9 mouse cellular contexts compared by ENCODE assay signal in the genomic region with DNA sequence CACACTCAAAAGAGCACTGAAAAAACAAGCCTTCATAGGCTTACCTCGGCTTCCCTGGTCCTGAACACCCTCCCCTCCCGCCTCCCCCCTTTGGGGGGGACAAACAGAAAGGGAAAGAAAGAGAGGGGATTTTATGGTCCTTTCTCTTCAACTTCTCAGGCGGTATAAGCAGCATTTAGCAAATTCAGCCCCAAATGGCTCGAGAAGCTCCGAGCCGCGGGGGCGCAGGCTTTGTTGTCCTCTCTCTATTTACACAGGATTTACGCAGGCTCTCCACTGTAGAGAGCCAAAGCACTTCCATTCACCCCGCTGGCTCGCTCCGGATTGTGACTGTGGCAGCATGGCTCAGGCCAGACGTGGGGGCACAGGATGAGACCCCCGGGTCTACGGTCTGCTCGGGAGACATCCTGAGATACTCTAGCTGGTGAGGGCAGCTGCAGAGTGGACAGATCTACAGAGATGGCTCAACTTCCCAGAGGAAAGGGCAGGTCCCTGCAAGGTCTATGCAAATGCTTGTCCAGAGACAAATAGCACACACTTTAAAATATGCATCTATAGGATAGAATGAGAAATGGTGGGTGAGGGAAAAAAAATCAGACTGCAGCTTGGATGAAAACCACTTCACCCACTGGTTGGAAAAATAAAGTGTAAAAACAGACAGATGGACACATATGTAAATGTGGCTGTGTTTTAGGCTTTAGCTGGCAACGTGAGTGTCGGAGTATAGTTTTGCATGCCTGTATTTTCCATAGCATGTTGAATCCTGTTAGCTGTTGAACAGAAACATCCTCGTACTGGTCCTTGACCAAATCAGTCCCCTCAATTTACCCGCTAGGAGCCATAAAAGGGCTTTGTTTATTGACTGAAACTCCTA. TPM values are rescaled to one million over a fixed set of nuclear protein-coding genes. Genes with fewer than 3 reads are reported as not detected.
A peak's percentile ranks its signal among the peaks of the same experiment; 100 is the strongest.
DNase-seq lines count a peak whose midpoint lies in the region; ATAC-seq and TF ChIP-seq lines count a peak whose summit lies in the region.
"Had no signal": no experiment of that assay in that cellular context is flagged by ENCODE, and none has a peak within 500 bp of the region (broad histone marks: within the 10 kb centered on the region; RNA-seq: fewer than 3 reads in every experiment).

No protein-coding gene starts in this region.

- peak overlapping the region; percentile 54 for H3K9ac ChIP-seq in heart, embryonic 14.5 days (ENCODE audit: low read length)
- H3K9ac ChIP-seq in heart, adult 2 months (ENCODE audit: low read depth, low read length) = no peak overlapping the region
- H3K9ac ChIP-seq in intestine, embryonic 15.5 days = no peak overlapping the region
- H3K9ac ChIP-seq in midbrain, postnatal 0 days (replicated peaks; ENCODE audit: low read length, poor library complexity, severe bottlenecking) = peak overlapping the region; percentile 39; the same call in 1 of the 2 replicates

- peaks cover 40% of the 10 kb centered on the region for H3K36me3 ChIP-seq in heart, embryonic 14.5 days (ENCODE audit: control insufficient read depth, insufficient read depth, low read length)
- peaks cover 5% of the 10 kb centered on the region; the same call in 1 of the 2 replicates for H3K36me3 ChIP-seq in heart, adult 2 months (ENCODE audit: control insufficient read depth, insufficient read depth, low read length)
- no peaks in the 10 kb centered on the region for H3K36me3 ChIP-seq in intestine, embryonic 15.5 days
- H3K36me3 ChIP-seq in midbrain, postnatal 0 days (ENCODE audit: insufficient read depth, low read length) = no peaks in the 10 kb centered on the region

- peaks cover 9 to 16% of the 10 kb centered on the region in 2 experiments for H3K4me1 ChIP-seq in heart, embryonic 14.5 days (ENCODE audit: control insufficient read depth in 2 of 2, insufficient read depth in 2 of 2, low read length in 2 of 2)
- peaks cover 2% of the 10 kb centered on the region; the same call in 1 of the 2 replicates for H3K4me1 ChIP-seq in heart, adult 2 months (ENCODE audit: control insufficient read depth, insufficient read depth, low read length)
- peaks cover 19% of the 10 kb centered on the region; the same call in 1 of the 2 replicates for H3K4me1 ChIP-seq in intestine, embryonic 15.5 days (replicated peaks)
- H3K4me1 ChIP-seq in midbrain, postnatal 0 days (ENCODE audit: insufficient read depth, low read length) = no peaks in the 10 kb centered on the region
- H3K4me1 ChIP-seq: megakaryocyte, embryonic 14.5 days had no signal

- no peaks in the 10 kb centered on the region for H3K27me3 ChIP-seq in heart, embryonic 14.5 days (ENCODE audit: control insufficient read depth, insufficient read depth, low read length)
- no peaks in the 10 kb centered on the region for H3K27me3 ChIP-seq in heart, adult 2 months (ENCODE audit: control insufficient read depth, insufficient read depth, low read length)
- H3K27me3 ChIP-seq in intestine, embryonic 15.5 days (replicated peaks) = no peaks in the 10 kb centered on the region
- H3K27me3 ChIP-seq in midbrain, postnatal 0 days (ENCODE audit: insufficient read depth, low read length) = no peaks in the 10 kb centered on the region
- H3K27me3 ChIP-seq: megakaryocyte, embryonic 14.5 days had no signal

- no peak for TF ChIP-seq EP300 in heart, adult 2 months (IDR thresholded peaks at IDR 0.05; ENCODE audit: insufficient read depth, low read depth, low read length)

- no peak for DNase-seq in heart, adult 2 months
- peak; percentile 64 for DNase-seq in embryo, embryonic 9.5 days (ENCODE audit: extremely low spot score)
- peak; percentile 48 for DNase-seq in midbrain, postnatal 0 days (ENCODE audit: low spot score)
- no peak for DNase-seq in gastrocnemius, postnatal 36 days
- no peak for DNase-seq in ovary, postnatal 14 days (ENCODE audit: low spot score)

- no peak for TF ChIP-seq POLR2A in heart, adult 2 months (IDR thresholded peaks at IDR 0.05; ENCODE audit: insufficient read depth, low read depth, low read length)

- no peak for TF ChIP-seq CTCF in heart, adult 2 months (IDR thresholded peaks at IDR 0.05)
- TF ChIP-seq CTCF in midbrain, postnatal 0 days (IDR thresholded peaks at IDR 0.05) = no peak

- no peaks in the 10 kb centered on the region for H3K9me3 ChIP-seq in heart, embryonic 14.5 days (ENCODE audit: control insufficient read depth, low read length)
- no peaks in the 10 kb centered on the region for H3K9me3 ChIP-seq in intestine, embryonic 15.5 days
- no peaks in the 10 kb centered on the region for H3K9me3 ChIP-seq in midbrain, postnatal 0 days (ENCODE audit: low read length)

- H3K4me2 ChIP-seq in heart, embryonic 14.5 days (ENCODE audit: low read length) = peak overlapping the region; percentile 51
- H3K4me2 ChIP-seq in intestine, embryonic 15.5 days (replicated peaks) = peak overlapping the region; percentile 40
- H3K4me2 ChIP-seq in midbrain, postnatal 0 days (ENCODE audit: low read depth, low read length, poor library complexity, severe bottlenecking) = peak overlapping the region; percentile 53

- H3K27ac ChIP-seq in heart, embryonic 14.5 days (replicated peaks in 1 of 2; ENCODE audit: control insufficient read depth in 1 of 2, insufficient read depth in 1 of 2, low read depth in 2 of 2, low read length in 2 of 2) = 0 out of 4 replicates have a peak overlapping the region, but pooled peaks of 1 of the 2 experiments have one; percentile 24
- no peak overlapping the region for H3K27ac ChIP-seq in heart, adult 2 months
- no peak overlapping the region for H3K27ac ChIP-seq in intestine, embryonic 15.5 days
- H3K27ac ChIP-seq in midbrain, postnatal 0 days (ENCODE audit: low read depth, low read length) = peak overlapping the region; percentile 51; the same call in 1 of the 2 replicates

- H3K79me2 ChIP-seq in heart, adult 2 months (replicated peaks; ENCODE audit: control insufficient read depth, insufficient read depth, low read length) = no peaks in the 10 kb centered on the region

- 0 out of 4 replicates have a peak overlapping the region, but pooled peaks of 1 of the 2 experiments have one; percentile 3 for H3K4me3 ChIP-seq in heart, embryonic 14.5 days (ENCODE audit: control insufficient read depth in 1 of 2, insufficient read depth in 1 of 2, low read depth in 1 of 2, low read length in 2 of 2)
- H3K4me3 ChIP-seq in heart, adult 2 months = no peak overlapping the region
- H3K4me3 ChIP-seq in intestine, embryonic 15.5 days (replicated peaks) = no peak overlapping the region
- peak overlapping the region; percentile 35 for H3K4me3 ChIP-seq in midbrain, postnatal 0 days (ENCODE audit: low read depth, low read length)
- H3K4me3 ChIP-seq: megakaryocyte, embryonic 14.5 days had no signal

- intact Hi-C loops in heart, adult 2 months (cut with DNase I) = no loop called here
- intact Hi-C loops in gastrocnemius, postnatal 36 days (cut with DNase I) = no loop called here

- ATAC-seq in heart, embryonic 14.5 days (ENCODE audit: insufficient number of reproducible peaks, insufficient read depth, low FRiP score, low read depth) = no peak
- ATAC-seq in intestine, embryonic 15.5 days = 0 out of 2 replicates have a peak, but pooled peaks have one; percentile 34
- peak; percentile 70 for ATAC-seq in midbrain, postnatal 0 days (ENCODE audit: low FRiP score)
- ATAC-seq in megakaryocyte progenitor cell, adult 5-6 weeks (replicated peaks; ENCODE audit: poor library complexity) = no peak

- 42% methylated on average over 20 of the region's 20 CpGs for WGBS in heart, embryonic 14.5 days
- WGBS in heart, adult 2 months = 77% methylated on average over 20 of the region's 20 CpGs
- 22% methylated on average over 20 of the region's 20 CpGs for WGBS in intestine, embryonic 15.5 days
- WGBS in midbrain, postnatal 0 days = 10% methylated on average over 20 of the region's 20 CpGs

RNA-seq across cellular contexts. Expression of a gene that starts 56.3 kb away (rescaled TPM):
- polyA plus RNA-seq in heart, embryonic 14.5 days (2014; fragmentation: Nextera tagmentation; extraction: Ambion mirVana) = 30.8 and 30.9 TPM in 2 replicates
- 10 to 100 TPM; 24.9 to 30.4 TPM for total RNA-seq in heart, adult 2 months (2021)
- 16.9 and 22.4 TPM in 2 replicates for polyA plus RNA-seq in heart, adult 2 months (2012; rRNA removed)
- polyA plus RNA-seq in intestine, embryonic 15.5 days (2015; fragmentation: Nextera tagmentation; extraction: Ambion mirVana) = 39.9 and 41.5 TPM in 2 replicates
- 121 and 147 TPM in 2 replicates for total RNA-seq in midbrain, postnatal 0 days (2014; rRNA removed)
- 52.1 and 58.3 TPM in 2 replicates for polyA plus RNA-seq in midbrain, postnatal 0 days (2015; fragmentation: Nextera tagmentation; extraction: Ambion mirVana)
- total RNA-seq in gastrocnemius, postnatal 36 days (2021) = under 1 TPM; 0.86 to 0.97 TPM
- total RNA-seq in megakaryocyte progenitor cell, adult 5-6 weeks (2015) = not detected in 2 replicates
- not detected in 2 replicates for total RNA-seq in megakaryocyte progenitor cell, adult 5-6 weeks (2017)

Comparison
In these comparisons a context has a peak if more than half of its experiments do, and no peak if none do; other contexts are left out.
1. H3K9ac ChIP-seq: peak in heart, embryonic 14.5 days (single experiment) and midbrain, postnatal 0 days (single experiment); none in heart, adult 2 months (single experiment) and intestine, embryonic 15.5 days (single experiment).
2. ATAC-seq: peak in intestine, embryonic 15.5 days (single experiment) and midbrain, postnatal 0 days (single experiment); none in heart, embryonic 14.5 days (single experiment) and megakaryocyte progenitor cell, adult 5-6 weeks (single experiment).
3. DNase-seq: peak in embryo, embryonic 9.5 days (single experiment) and midbrain, postnatal 0 days (single experiment); none in heart, adult 2 months (0 of 2), gastrocnemius, postnatal 36 days (0 of 2) and ovary, postnatal 14 days (single experiment).
4. RNA of a gene that starts 56.3 kb away (total RNA-seq): 121 to 147 TPM in midbrain, postnatal 0 days and 24.9 to 30.4 TPM in heart, adult 2 months; 0.86 to 0.97 TPM in gastrocnemius, postnatal 36 days and not detected in megakaryocyte progenitor cell, adult 5-6 weeks; every median in the first group is over 10 times any median in the second.
5. Peak in every context shown above with its lines, with median percentiles within 50 percentile points of each other: H3K4me2 ChIP-seq.